In genomic region chr11:120378611-120379540, GRCm38 (mm10) we compare ENCODE assay signal across 8 mouse cellular contexts. TPM values are rescaled to one million over a fixed set of nuclear protein-coding genes. Genes with fewer than 3 reads are reported as not detected.
DNase-seq lines count a peak whose midpoint lies in the region; ATAC-seq and TF ChIP-seq lines count a peak whose summit lies in the region.

TSS of gene Faap100 (minus strand) at chr11:120378764.

- DNase-seq in gastrocnemius, adult 8-10 months (ENCODE audit: low spot score in 2 of 2) = peak; percentile 86 to 92
- DNase-seq in hindlimb bud, embryonic 11.5 days (ENCODE audit: extremely low spot score, low read depth, low spot score) = peak; percentile 78
- DNase-seq in left cerebral cortex, adult 8-10 months (ENCODE audit: low spot score in 2 of 2) = peak; percentile 74 to 83
- peak; percentile 91 to 92 for DNase-seq in right cerebral cortex, postnatal 10 days (ENCODE audit: low spot score in 2 of 2)
- DNase-seq in urinary bladder, postnatal 25 days (ENCODE audit: low spot score) = peak; percentile 84

- H3K36me3 ChIP-seq in megakaryocyte, embryonic 14.5 days (replicated peaks; ENCODE audit: low read length) = peaks cover 80% of the 10 kb centered on the region

- H3K27ac ChIP-seq in cortical plate, adult 2 months (ENCODE audit: insufficient read depth, low read length) = no peak within 1 kb of the TSS

- H3K4me1 ChIP-seq in cortical plate, adult 2 months (ENCODE audit: control insufficient read depth, insufficient read depth, low read length) = peaks cover 2% of the 10 kb centered on the region; the same call in 1 of the 2 replicates
- peaks cover 36% of the 10 kb centered on the region for H3K4me1 ChIP-seq in megakaryocyte, embryonic 14.5 days

- H3K27me3 ChIP-seq in megakaryocyte, embryonic 14.5 days (replicated peaks) = no peaks in the 10 kb centered on the region

- TF ChIP-seq CTCF in cortical plate, adult 2 months (IDR thresholded peaks at IDR 0.05; ENCODE audit: extremely low read depth, insufficient read depth, low read length) = peak; percentile 40

- ATAC-seq in activated CD4-positive, CD25-positive, alpha-beta regulatory T cell, adult 4 months = peak; percentile 89

- H3K9me3 ChIP-seq in megakaryocyte, embryonic 14.5 days = no peaks in the 10 kb centered on the region

- peak within 1 kb of the TSS; percentile 60 for H3K4me3 ChIP-seq in cortical plate, adult 2 months (ENCODE audit: insufficient read depth, low read length)
- peak within 1 kb of the TSS; percentile 99 for H3K4me3 ChIP-seq in megakaryocyte, embryonic 14.5 days (replicated peaks)

- TF ChIP-seq POLR2A in cortical plate, adult 2 months (IDR thresholded peaks at IDR 0.05; ENCODE audit: extremely low read depth, insufficient read depth, low read length) = peak; percentile 4; the same call in 1 of the 2 replicates

RNA-seq across cellular contexts. Expression of gene Faap100, which starts in this region (rescaled TPM):
- 10 to 100 TPM; 12.2 to 18.7 TPM for polyA plus RNA-seq in activated CD4-positive, CD25-positive, alpha-beta regulatory T cell, adult 4 months (2017; shearing (Covaris generic))
- polyA plus RNA-seq in cortical plate, adult 2 months (2012; rRNA removed) = 22.8 and 23.9 TPM in 2 replicates
- total RNA-seq in gastrocnemius, adult 8-10 months (2022) = 10 to 100 TPM; 11.5 to 13.5 (median 13.3) TPM
- total RNA-seq in left cerebral cortex, adult 8-10 months (2022) = 10 to 100 TPM; 14.0 to 17.2 (median 14.9) TPM
- polyA plus RNA-seq in megakaryocyte, embryonic 14.5 days (2012; ENCODE audit: insufficient read depth, low replicate concordance) = 12.4 and 19.3 TPM in 2 replicates
